Mouse (Mus musculus): ENCODE data around the gene Tob1. TPM values are rescaled to one million over a fixed set of nuclear protein-coding genes. Genes with fewer than 3 reads are reported as not detected.
A peak's percentile ranks its signal among the peaks of the same experiment; 100 is the strongest.

Gene Tob1
- 31.6 and 33.8 TPM in 2 replicates for polyA plus RNA-seq (2012; rRNA removed)

- Histone ChIP-seq H3K4me3 (ENCODE audit: insufficient read depth, low read length) (peak within 1 kb of the TSS; percentile 51), H3K4me1 (ENCODE audit: control insufficient read depth, insufficient read depth, low read length) (peaks cover 11% of the 10 kb centered on the region), H3K27ac (ENCODE audit: insufficient read depth, low read length) (peak within 1 kb of the TSS; percentile 93)
- TF ChIP-seq POLR2A (IDR thresholded peaks at IDR 0.05; ENCODE audit: extremely low read depth, insufficient read depth, low read length) = peak; percentile 98
- TF ChIP-seq CTCF (IDR thresholded peaks at IDR 0.05; ENCODE audit: extremely low read depth, insufficient read depth, low read length) = no peak
Observed at GRCm38 (mm10) chr11:94211124-94211603, at the start of gene Tob1. Gene Tob1, plus strand, starts transcription at chr11:94211454.

GRCm38 (mm10) chr11:94161867-94162581, 49.2 kb upstream of the Tob1 start:
- TF ChIP-seq POLR2A (IDR thresholded peaks at IDR 0.05; ENCODE audit: extremely low read depth, insufficient read depth, low read length) (no peak), CTCF (IDR thresholded peaks at IDR 0.05; ENCODE audit: extremely low read depth, insufficient read depth, low read length) (no peak)
- H3K4me1 ChIP-seq (ENCODE audit: control insufficient read depth, insufficient read depth, low read length) = peaks cover 11% of the 10 kb centered on the region
- no peak overlapping the region for H3K4me3 ChIP-seq (ENCODE audit: insufficient read depth, low read length)
- H3K27ac ChIP-seq (ENCODE audit: insufficient read depth, low read length) = peak overlapping the region; percentile 94; the same call in 1 of the 2 replicates

- no peak overlapping the region for H3K27ac ChIP-seq (ENCODE audit: insufficient read depth, low read length)
- no peak for TF ChIP-seq CTCF (IDR thresholded peaks at IDR 0.05; ENCODE audit: extremely low read depth, insufficient read depth, low read length)
- TF ChIP-seq POLR2A (IDR thresholded peaks at IDR 0.05; ENCODE audit: extremely low read depth, insufficient read depth, low read length) = no peak
- H3K4me3 ChIP-seq (ENCODE audit: insufficient read depth, low read length) = no peak overlapping the region
- peaks cover 11% of the 10 kb centered on the region for H3K4me1 ChIP-seq (ENCODE audit: control insufficient read depth, insufficient read depth, low read length)
Observed at GRCm38 (mm10) chr11:94163005-94163767, 48.1 kb upstream of the Tob1 start.

- H3K27ac ChIP-seq (ENCODE audit: insufficient read depth, low read length) = no peak overlapping the region
- TF ChIP-seq POLR2A (IDR thresholded peaks at IDR 0.05; ENCODE audit: extremely low read depth, insufficient read depth, low read length) (no peak), CTCF (IDR thresholded peaks at IDR 0.05; ENCODE audit: extremely low read depth, insufficient read depth, low read length) (no peak)
- no peak overlapping the region for H3K4me3 ChIP-seq (ENCODE audit: insufficient read depth, low read length)
- H3K4me1 ChIP-seq (ENCODE audit: control insufficient read depth, insufficient read depth, low read length) = peaks cover 3% of the 10 kb centered on the region; the same call in 1 of the 2 replicates
Observed at GRCm38 (mm10) chr11:94165745-94166144, 45.5 kb upstream of the Tob1 start.

GRCm38 (mm10) chr11:94168238-94168637, 43.0 kb upstream of the Tob1 start:
- no peak overlapping the region for H3K27ac ChIP-seq (ENCODE audit: insufficient read depth, low read length)
- no peak overlapping the region for H3K4me3 ChIP-seq (ENCODE audit: insufficient read depth, low read length)
- no peaks in the 10 kb centered on the region for H3K4me1 ChIP-seq (ENCODE audit: control insufficient read depth, insufficient read depth, low read length)
- TF ChIP-seq POLR2A (IDR thresholded peaks at IDR 0.05; ENCODE audit: extremely low read depth, insufficient read depth, low read length) (no peak), CTCF (IDR thresholded peaks at IDR 0.05; ENCODE audit: extremely low read depth, insufficient read depth, low read length) (no peak)

- Histone ChIP-seq H3K27ac (ENCODE audit: insufficient read depth, low read length) (no peak overlapping the region), H3K4me1 (ENCODE audit: control insufficient read depth, insufficient read depth, low read length) (no peaks in the 10 kb centered on the region), H3K4me3 (ENCODE audit: insufficient read depth, low read length) (no peak overlapping the region)
- no peak for TF ChIP-seq POLR2A (IDR thresholded peaks at IDR 0.05; ENCODE audit: extremely low read depth, insufficient read depth, low read length)
Observed at GRCm38 (mm10) chr11:94169596-94169995, 41.7 kb upstream of the Tob1 start.

- H3K4me1 ChIP-seq (ENCODE audit: control insufficient read depth, insufficient read depth, low read length) = no peaks in the 10 kb centered on the region
- TF ChIP-seq CTCF (IDR thresholded peaks at IDR 0.05; ENCODE audit: extremely low read depth, insufficient read depth, low read length) (no peak), POLR2A (IDR thresholded peaks at IDR 0.05; ENCODE audit: extremely low read depth, insufficient read depth, low read length) (no peak)
Observed at GRCm38 (mm10) chr11:94171691-94172090, 39.6 kb upstream of the Tob1 start.

GRCm38 (mm10) chr11:94172186-94172585, 39.1 kb upstream of the Tob1 start:
- H3K4me3 ChIP-seq (ENCODE audit: insufficient read depth, low read length) = no peak overlapping the region
- TF ChIP-seq CTCF (IDR thresholded peaks at IDR 0.05; ENCODE audit: extremely low read depth, insufficient read depth, low read length) (no peak), POLR2A (IDR thresholded peaks at IDR 0.05; ENCODE audit: extremely low read depth, insufficient read depth, low read length) (no peak)
- H3K4me1 ChIP-seq (ENCODE audit: control insufficient read depth, insufficient read depth, low read length) = no peaks in the 10 kb centered on the region
- H3K27ac ChIP-seq (ENCODE audit: insufficient read depth, low read length) = no peak overlapping the region

More at GRCm38 (mm10) chr11:94171691-94172090, 39.6 kb upstream of the Tob1 start:
- no peak overlapping the region for H3K4me3 ChIP-seq (ENCODE audit: insufficient read depth, low read length)
- no peak overlapping the region for H3K27ac ChIP-seq (ENCODE audit: insufficient read depth, low read length)

GRCm38 (mm10) chr11:94173726-94174146, 37.5 kb upstream of the Tob1 start:
- Histone ChIP-seq H3K4me1 (ENCODE audit: control insufficient read depth, insufficient read depth, low read length) (no peaks in the 10 kb centered on the region), H3K27ac (ENCODE audit: insufficient read depth, low read length) (no peak overlapping the region), H3K4me3 (ENCODE audit: insufficient read depth, low read length) (no peak overlapping the region)
- TF ChIP-seq POLR2A (IDR thresholded peaks at IDR 0.05; ENCODE audit: extremely low read depth, insufficient read depth, low read length) (no peak), CTCF (IDR thresholded peaks at IDR 0.05; ENCODE audit: extremely low read depth, insufficient read depth, low read length) (no peak)

Data from cortical plate, adult 2 months (tissue).